8 mouse cellular contexts compared by ENCODE assay signal in the genomic region with DNA sequence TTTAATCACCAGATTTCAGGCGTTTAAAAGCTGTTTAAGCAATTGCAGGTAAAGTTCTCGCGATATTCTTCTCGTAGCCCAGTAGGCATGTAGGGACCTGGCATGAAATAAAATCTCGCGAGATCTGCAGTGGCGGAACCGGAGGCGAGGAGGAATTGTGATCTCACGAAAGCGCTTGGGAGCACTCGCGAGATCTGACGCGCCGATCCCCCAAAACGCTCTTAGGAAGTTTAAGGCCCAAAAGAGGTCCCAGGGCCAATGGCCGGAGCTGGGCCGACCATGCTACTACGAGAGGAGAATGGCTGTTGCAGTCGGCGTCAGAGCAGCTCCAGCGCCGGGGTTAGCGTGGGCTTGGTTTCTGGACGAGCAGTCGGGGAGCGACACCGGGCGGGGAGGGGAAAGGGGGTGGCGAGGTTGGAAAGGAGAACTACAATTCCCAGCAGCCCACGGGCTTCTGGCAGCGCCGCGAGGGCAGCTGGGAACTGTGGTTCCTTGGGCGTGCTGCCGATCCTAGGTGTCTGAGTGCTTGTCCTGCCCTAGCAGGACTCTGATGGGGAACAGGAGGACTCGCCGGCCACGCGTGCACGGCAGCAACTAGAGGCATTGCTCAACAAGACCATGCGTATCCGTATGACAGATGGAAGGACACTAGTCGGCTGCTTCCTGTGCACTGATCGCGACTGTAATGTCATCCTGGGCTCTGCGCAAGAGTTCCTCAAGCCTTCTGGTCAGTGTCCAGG. TPM values are rescaled to one million over a fixed set of nuclear protein-coding genes. Genes with fewer than 3 reads are reported as not detected.
DNase-seq lines count a peak whose midpoint lies in the region; ATAC-seq lines count a peak whose summit lies in the region.

No protein-coding gene starts in this region.

- peak; percentile 83 for ATAC-seq in frontal cortex, adult (ENCODE audit: low TSS enrichment)
- peak; percentile 86 for ATAC-seq in hindbrain, embryonic 11.5 days (ENCODE audit: low FRiP score)

- H3K27ac ChIP-seq in hindbrain, embryonic 11.5 days (ENCODE audit: low read depth, low read length): peak overlapping the region; percentile 89

- peaks cover 6% of the 10 kb centered on the region; the same call in 1 of the 2 replicates for H3K36me3 ChIP-seq in hindbrain, embryonic 11.5 days (ENCODE audit: control insufficient read depth, insufficient read depth, low read length)

- H3K4me3 ChIP-seq in hindbrain, embryonic 11.5 days (ENCODE audit: low read depth, low read length): peak overlapping the region; percentile 62

- peak; percentile 98 for DNase-seq in MEL-GATA-1-ER (ENCODE audit: extremely low read depth, low read depth)
- DNase-seq in cerebellum, adult 8-10 months: peak; percentile 96
- peak; percentile 96 for DNase-seq in hindbrain, embryonic 11.5 days (ENCODE audit: low spot score)
- DNase-seq in layer of hippocampus, postnatal 10 days (ENCODE audit: low spot score in 2 of 2): peak; percentile 92 to 94
- DNase-seq in lung, postnatal 10 days: peak; percentile 98
- DNase-seq in ovary, postnatal 36 days (ENCODE audit: low spot score): peak; percentile 90
- DNase-seq in thymus, postnatal 25 days: peak; percentile 95

- H3K4me2 ChIP-seq in hindbrain, embryonic 11.5 days (replicated peaks; ENCODE audit: low read depth, low read length): peak overlapping the region; percentile 80

- under 1% methylated on average over 48 of the region's 48 CpGs for WGBS in hindbrain, embryonic 11.5 days

- no peaks in the 10 kb centered on the region for H3K9me3 ChIP-seq in hindbrain, embryonic 11.5 days (ENCODE audit: control insufficient read depth, low read length)

- peaks cover 17% of the 10 kb centered on the region for H3K4me1 ChIP-seq in hindbrain, embryonic 11.5 days (replicated peaks; ENCODE audit: control insufficient read depth, insufficient read depth, low read length)

- H3K9ac ChIP-seq in hindbrain, embryonic 11.5 days (ENCODE audit: low read depth, low read length): peak overlapping the region; percentile 87

- peaks cover 7% of the 10 kb centered on the region for H3K27me3 ChIP-seq in hindbrain, embryonic 11.5 days (ENCODE audit: control insufficient read depth, insufficient read depth, low read length)

RNA-seq across cellular contexts. Expression of gene Cyb5d1, which starts 0.4 kb away (rescaled TPM):
- 32.7 and 45.2 TPM in 2 replicates for polyA plus RNA-seq in hindbrain, embryonic 11.5 days (2014; fragmentation: Nextera tagmentation; extraction: Ambion mirVana)
- total RNA-seq in layer of hippocampus, postnatal 10 days (2021): 10 to 100 TPM; 28.4 to 40.6 TPM

RNA-seq across cellular contexts. Expression of gene Naa38, which starts 0.5 kb away (rescaled TPM):
- 120 and 124 TPM in 2 replicates for polyA plus RNA-seq in hindbrain, embryonic 11.5 days (2014; fragmentation: Nextera tagmentation; extraction: Ambion mirVana)
- 10 to 100 TPM; 84.1 to 95.1 TPM for total RNA-seq in layer of hippocampus, postnatal 10 days (2021)

RNA-seq across cellular contexts. Expression of gene Tmem88, which starts 2.2 kb away (rescaled TPM):
- 15.7 and 17.1 TPM in 2 replicates for polyA plus RNA-seq in hindbrain, embryonic 11.5 days (2014; fragmentation: Nextera tagmentation; extraction: Ambion mirVana)
- total RNA-seq in layer of hippocampus, postnatal 10 days (2021): 1 to 10 TPM; 2.1 to 2.7 TPM

RNA-seq across cellular contexts. Expression of gene Kdm6b, which starts 17.7 kb away (rescaled TPM):
- 33.7 and 40.9 TPM in 2 replicates for polyA plus RNA-seq in hindbrain, embryonic 11.5 days (2014; fragmentation: Nextera tagmentation; extraction: Ambion mirVana)
- 10 to 100 TPM; 47.0 to 50.5 TPM for total RNA-seq in layer of hippocampus, postnatal 10 days (2021)

RNA-seq across cellular contexts. Expression of gene Chd3, which starts 26.6 kb away (rescaled TPM):
- 44.3 and 57.1 TPM in 2 replicates for polyA plus RNA-seq in hindbrain, embryonic 11.5 days (2014; fragmentation: Nextera tagmentation; extraction: Ambion mirVana)
- 100 to 1,000 TPM; 540 to 617 TPM for total RNA-seq in layer of hippocampus, postnatal 10 days (2021)

Comparison
In these comparisons a context has a peak if more than half of its experiments do, and no peak if none do; other contexts are left out.
1. Peak in every context shown above with its lines: DNase-seq, ATAC-seq, H3K4me3 ChIP-seq and H3K27ac ChIP-seq.